Mouse (Mus musculus) midbrain, embryonic 13.5 days (tissue): ENCODE measurements around the gene Acadm. TPM values are rescaled to one million over a fixed set of nuclear protein-coding genes. Genes with fewer than 3 reads are reported as not detected.
A peak's percentile ranks its signal among the peaks of the same experiment; 100 is the strongest.

Experiments used
- ATAC-seq: fragments of 200-750 bp; cut with Nextera tagmentation; 2 replicates; pipeline ENCODE4 v1.8.0; 2017; ENCODE audit warnings: mild to moderate bottlenecking, moderate TSS enrichment, moderate library complexity
- H3K27ac ChIP-seq: fragments of 300-500 bp; sonication (generic); 2 replicates; pipeline ENCODE4 v1.5.1; 2015; ENCODE audit warnings: inconsistent platforms, mild to moderate bottlenecking, moderate library complexity
- H3K27me3 ChIP-seq: fragments of 300-500 bp; sonication (generic); 2 replicates; pipeline ENCODE4 v1.6.1; 2015; ENCODE audit warnings: mild to moderate bottlenecking, inconsistent platforms
- H3K36me3 ChIP-seq: fragments of 300-500 bp; sonication (generic); 2 replicates; pipeline ENCODE4 v1.6.1; 2015; ENCODE audit warnings: mild to moderate bottlenecking, inconsistent platforms
- H3K4me1 ChIP-seq: fragments of 300-500 bp; sonication (generic); replicated peaks from 2 replicates; pipeline ENCODE4 v1.6.1; 2015; ENCODE audit warnings: inconsistent platforms
- H3K4me2 ChIP-seq: fragments of 300-500 bp; sonication (generic); replicated peaks from 2 replicates; pipeline ENCODE4 v1.6.1; 2015; ENCODE audit warnings: moderate library complexity, mild to moderate bottlenecking, inconsistent platforms
- H3K4me3 ChIP-seq: fragments of 300-500 bp; sonication (generic); replicated peaks from 2 replicates; pipeline ENCODE4 v1.5.1; 2015; ENCODE audit warnings: mild to moderate bottlenecking, inconsistent platforms
- H3K9ac ChIP-seq: fragments of 300-500 bp; sonication (generic); replicated peaks from 2 replicates; pipeline ENCODE4 v1.6.1; 2015; ENCODE audit warnings: mild to moderate bottlenecking, inconsistent platforms
- H3K9me3 ChIP-seq: fragments of 300-500 bp; sonication (generic); 2 replicates; pipeline ENCODE4 v1.6.1; 2016; ENCODE audit warnings: mild to moderate bottlenecking, inconsistent platforms
- WGBS: fragments of 180-500 bp; shearing (Covaris S2); methylation state at CpG from one replicate; pipeline ENCODE4 v1.1.7; 2015; 5-methylcytosine and 5-hydroxymethylcytosine counted together
- polyA plus RNA-seq: library from polyadenylated mRNA; unstranded; fragments of >200 nt; fragmentation: Nextera tagmentation; extraction: Ambion mirVana; gene quantifications from 2 replicates; pipeline ENCODE4 v1.2.1, GENCODE M21; 2015

The Acadm gene
- polyA plus RNA-seq, 1 experiment from 2014 or later = 50.6 TPM

- H3K4me1 ChIP-seq = peaks cover 53% of the 10 kb centered on the region
- 53% methylated on average over 8 of the region's 8 CpGs for WGBS
- ATAC-seq = no peak
- peak overlapping the region; percentile 98 for H3K9ac ChIP-seq
- no peaks in the 10 kb centered on the region for H3K9me3 ChIP-seq
- H3K36me3 ChIP-seq = peaks cover 49% of the 10 kb centered on the region
- H3K27ac ChIP-seq = no peak overlapping the region
- no peaks in the 10 kb centered on the region for H3K27me3 ChIP-seq
- H3K4me3 ChIP-seq = peak overlapping the region; percentile 89
- H3K4me2 ChIP-seq = peak overlapping the region; percentile 90
Measured at GRCm38 (mm10) chr3:153911197-153911881, 33.1 kb downstream of the Acadm start.

GRCm38 (mm10) chr3:153910489-153910888 is 33.9 kb downstream of the Acadm start:
- peaks cover 57% of the 10 kb centered on the region for H3K36me3 ChIP-seq
- peak overlapping the region; percentile 39; the same call in 1 of the 2 replicates for H3K9ac ChIP-seq
- peak overlapping the region; percentile 90 for H3K4me2 ChIP-seq
- WGBS = 81% methylated on average over 7 of the region's 7 CpGs
- H3K27me3 ChIP-seq = no peaks in the 10 kb centered on the region
- peak overlapping the region; percentile 89; the same call in 1 of the 2 replicates for H3K4me3 ChIP-seq
- H3K27ac ChIP-seq = no peak overlapping the region
- H3K4me1 ChIP-seq = peaks cover 53% of the 10 kb centered on the region
- no peaks in the 10 kb centered on the region for H3K9me3 ChIP-seq
- ATAC-seq = no peak

GRCm38 (mm10) chr3:153908919-153909318 is 35.5 kb downstream of the Acadm start:
- H3K27ac ChIP-seq = no peak overlapping the region
- 74% methylated on average over 5 of the region's 5 CpGs for WGBS
- no peaks in the 10 kb centered on the region for H3K9me3 ChIP-seq
- ATAC-seq = no peak
- no peak overlapping the region for H3K9ac ChIP-seq
- peaks cover 68% of the 10 kb centered on the region for H3K36me3 ChIP-seq
- H3K27me3 ChIP-seq = no peaks in the 10 kb centered on the region
- no peak overlapping the region for H3K4me3 ChIP-seq
- peaks cover 53% of the 10 kb centered on the region for H3K4me1 ChIP-seq
- H3K4me2 ChIP-seq = no peak overlapping the region

GRCm38 (mm10) chr3:153906136-153906871 is 38.1 kb downstream of the Acadm start, which contains the start of gene Msh4:
Gene Msh4, minus strand, starts transcription at chr3:153906138.
- Histone ChIP-seq H3K4me3 (no peak within 1 kb of the TSS), H3K9me3 (no peaks in the 10 kb centered on the region), H3K27ac (no peak within 1 kb of the TSS), H3K36me3 (peaks cover 76% of the 10 kb centered on the region), H3K9ac (no peak within 1 kb of the TSS), H3K4me1 (peaks cover 37% of the 10 kb centered on the region), H3K4me2 (no peak within 1 kb of the TSS), H3K27me3 (no peaks in the 10 kb centered on the region)
- 85% methylated on average over 9 of the region's 9 CpGs for WGBS
- ATAC-seq = no peak

- ATAC-seq = peak; percentile 48
- H3K9me3 ChIP-seq = no peaks in the 10 kb centered on the region
- H3K4me3 ChIP-seq = no peak overlapping the region
- peaks cover 29% of the 10 kb centered on the region for H3K4me1 ChIP-seq
- no peak overlapping the region for H3K4me2 ChIP-seq
- 88% methylated on average over 49 of the region's 49 CpGs for WGBS
- H3K36me3 ChIP-seq = peaks cover 68% of the 10 kb centered on the region
- H3K27me3 ChIP-seq = no peaks in the 10 kb centered on the region
- no peak overlapping the region for H3K9ac ChIP-seq
- no peak overlapping the region for H3K27ac ChIP-seq
Measured at GRCm38 (mm10) chr3:153905251-153906135, 38.9 kb downstream of the Acadm start.

GRCm38 (mm10) chr3:153904586-153904985 is 39.8 kb downstream of the Acadm start:
- Histone ChIP-seq H3K36me3 (peaks cover 59% of the 10 kb centered on the region), H3K9ac (no peak overlapping the region), H3K4me1 (peaks cover 20% of the 10 kb centered on the region), H3K27ac (no peak overlapping the region), H3K9me3 (no peaks in the 10 kb centered on the region), H3K27me3 (no peaks in the 10 kb centered on the region), H3K4me2 (no peak overlapping the region), H3K4me3 (no peak overlapping the region)
- ATAC-seq = peak; percentile 70; the same call in 1 of the 2 replicates
- 68% methylated on average over 6 of the region's 6 CpGs for WGBS

- no peak overlapping the region for H3K27ac ChIP-seq
- H3K9me3 ChIP-seq = no peaks in the 10 kb centered on the region
- H3K36me3 ChIP-seq = peaks cover 40% of the 10 kb centered on the region
- 77% methylated on average over 3 of the region's 3 CpGs for WGBS
- 0 out of 2 replicates have a peak, but pooled peaks cover 2% of the 10 kb centered on the region for H3K4me1 ChIP-seq
- H3K4me2 ChIP-seq = no peak overlapping the region
- no peak overlapping the region for H3K4me3 ChIP-seq
- ATAC-seq = no peak
- no peak overlapping the region for H3K9ac ChIP-seq
- H3K27me3 ChIP-seq = no peaks in the 10 kb centered on the region
Measured at GRCm38 (mm10) chr3:153902595-153902994, 41.8 kb downstream of the Acadm start.

- Histone ChIP-seq H3K27me3 (no peaks in the 10 kb centered on the region), H3K4me1 (no peaks in the 10 kb centered on the region), H3K27ac (no peak overlapping the region), H3K4me2 (no peak overlapping the region), H3K9ac (no peak overlapping the region), H3K9me3 (no peaks in the 10 kb centered on the region), H3K4me3 (no peak overlapping the region), H3K36me3 (peaks cover 34% of the 10 kb centered on the region)
- ATAC-seq = no peak
- WGBS = 84% methylated on average over 1 of the region's 1 CpGs
Measured at GRCm38 (mm10) chr3:153901904-153902303, 42.5 kb downstream of the Acadm start.

- H3K36me3 ChIP-seq = no peaks in the 10 kb centered on the region
- no peak for ATAC-seq
- WGBS = 85% methylated on average over 6 of the region's 6 CpGs
Measured at GRCm38 (mm10) chr3:153897216-153897615, 47.2 kb downstream of the Acadm start.

GRCm38 (mm10) chr3:153895454-153895853 is 49.0 kb downstream of the Acadm start:
- no peak overlapping the region for H3K9ac ChIP-seq
- no peak for ATAC-seq
- 85% methylated on average over 3 of the region's 3 CpGs for WGBS
- H3K4me1 ChIP-seq = no peaks in the 10 kb centered on the region
- H3K27ac ChIP-seq = no peak overlapping the region
- H3K36me3 ChIP-seq = no peaks in the 10 kb centered on the region
- no peak overlapping the region for H3K4me2 ChIP-seq
- H3K4me3 ChIP-seq = no peak overlapping the region
- no peaks in the 10 kb centered on the region for H3K9me3 ChIP-seq
- H3K27me3 ChIP-seq = no peaks in the 10 kb centered on the region

More at GRCm38 (mm10) chr3:153897216-153897615, 47.2 kb downstream of the Acadm start:
- Histone ChIP-seq H3K4me3 (no peak overlapping the region), H3K4me2 (no peak overlapping the region), H3K9ac (no peak overlapping the region), H3K27ac (no peak overlapping the region), H3K9me3 (no peaks in the 10 kb centered on the region), H3K4me1 (no peaks in the 10 kb centered on the region), H3K27me3 (no peaks in the 10 kb centered on the region)

GRCm38 (mm10) chr3:153889188-153889781 is 55.1 kb downstream of the Acadm start:
- 77% methylated on average over 7 of the region's 8 CpGs for WGBS
- Histone ChIP-seq H3K4me2 (no peak overlapping the region), H3K9me3 (no peaks in the 10 kb centered on the region), H3K9ac (no peak overlapping the region), H3K4me1 (no peaks in the 10 kb centered on the region), H3K4me3 (no peak overlapping the region), H3K27ac (no peak overlapping the region), H3K27me3 (no peaks in the 10 kb centered on the region), H3K36me3 (no peaks in the 10 kb centered on the region)
- no peak for ATAC-seq
